Mouse (Mus musculus) stomach, embryonic 15.5 days (tissue): ENCODE results near the gene Pygo1. TPM values are rescaled to one million over a fixed set of nuclear protein-coding genes. Genes with fewer than 3 reads are reported as not detected.
A peak's percentile ranks its signal among the peaks of the same experiment; 100 is the strongest.

Experiments used
- ATAC-seq: fragments of 200-750 bp; cut with Nextera tagmentation; 2 replicates; pipeline ENCODE4 v1.8.0; 2017; ENCODE audit warnings: low read depth, moderate number of reproducible peaks, moderate TSS enrichment; ENCODE audit not compliant: insufficient read depth, low FRiP score
- H3K27ac ChIP-seq: fragments of 300-500 bp; sonication (generic); 2 replicates; pipeline ENCODE4 v1.5.1; 2015; ENCODE audit warnings: mild to moderate bottlenecking, inconsistent platforms
- H3K27me3 ChIP-seq: fragments of 300-500 bp; sonication (generic); replicated peaks from 2 replicates; pipeline ENCODE4 v1.6.1; 2015; ENCODE audit warnings: inconsistent platforms
- H3K36me3 ChIP-seq: fragments of 300-500 bp; sonication (generic); 2 replicates; pipeline ENCODE4 v1.6.1; 2015; ENCODE audit warnings: inconsistent platforms
- H3K4me1 ChIP-seq: fragments of 300-500 bp; sonication (generic); 2 replicates; pipeline ENCODE4 v1.6.1; 2015; ENCODE audit warnings: inconsistent platforms
- H3K4me2 ChIP-seq: fragments of 300-500 bp; sonication (generic); 2 replicates; pipeline ENCODE4 v1.6.1; 2015; ENCODE audit warnings: mild to moderate bottlenecking, inconsistent platforms
- H3K4me3 ChIP-seq: fragments of 300-500 bp; sonication (generic); replicated peaks from 2 replicates; pipeline ENCODE4 v1.5.1; 2015; ENCODE audit warnings: inconsistent platforms
- H3K9ac ChIP-seq: fragments of 300-500 bp; sonication (generic); 2 replicates; pipeline ENCODE4 v1.6.1; 2015; ENCODE audit warnings: inconsistent platforms
- H3K9me3 ChIP-seq: fragments of 300-500 bp; sonication (generic); 2 replicates; pipeline ENCODE4 v1.6.1; 2016; ENCODE audit warnings: inconsistent platforms
- WGBS: fragments of 180-500 bp; shearing (Covaris S2); methylation state at CpG from one replicate; pipeline ENCODE4 v1.1.7; 2015; 5-methylcytosine and 5-hydroxymethylcytosine counted together
- polyA plus RNA-seq: library from polyadenylated mRNA; unstranded; fragments of >200 nt; fragmentation: Nextera tagmentation; extraction: Ambion mirVana; gene quantifications from 2 replicates; pipeline ENCODE4 v1.2.1, GENCODE M21; 2015

Gene Pygo1
- polyA plus RNA-seq: 3.4 and 3.5 TPM in 2 replicates

DNA sequence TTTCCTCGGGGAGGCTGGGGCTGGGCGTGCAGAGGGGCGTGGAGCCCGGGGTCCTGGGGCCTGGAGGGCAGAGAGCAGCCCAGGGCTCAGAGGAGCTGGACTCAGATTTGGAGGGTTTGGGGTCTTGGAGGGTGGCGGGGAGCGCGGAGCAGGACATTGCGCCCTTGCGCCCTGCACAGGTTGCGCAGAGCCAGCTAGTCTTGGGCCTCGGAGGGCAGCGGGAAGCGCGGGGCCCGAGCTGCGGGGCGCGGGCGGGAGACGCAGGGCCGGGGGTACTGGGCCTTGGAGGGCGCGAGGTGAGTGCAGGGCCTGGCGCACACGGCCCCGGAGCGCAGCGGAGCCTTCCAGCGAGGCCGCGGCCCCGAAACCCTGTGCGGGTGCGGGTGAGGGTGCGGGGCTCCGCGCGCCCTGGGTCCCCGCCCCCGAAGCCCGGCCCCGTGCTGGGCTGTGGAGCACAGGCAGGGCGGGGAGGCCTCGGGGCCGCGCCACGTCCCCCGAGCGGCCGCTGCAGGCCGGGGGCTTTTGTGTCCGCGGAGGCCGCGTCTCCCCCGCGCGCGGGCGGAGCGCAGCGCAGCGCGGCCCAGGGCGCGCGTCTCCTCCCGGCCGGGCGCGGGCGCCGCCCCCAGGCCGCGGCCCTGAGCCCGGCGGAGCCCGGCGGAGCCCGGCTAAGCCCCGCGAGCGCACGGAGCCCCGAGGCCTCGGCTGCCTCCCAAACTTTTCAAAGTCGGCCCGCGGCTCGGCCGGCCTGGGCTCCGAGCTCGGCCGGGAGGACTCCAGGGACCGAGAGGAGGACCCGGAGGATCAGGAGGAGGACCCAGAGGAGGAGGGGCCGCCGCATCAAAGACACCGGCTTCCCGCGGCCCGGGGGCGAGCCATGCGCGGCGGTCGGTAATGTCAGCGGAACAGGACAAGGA lies at the start of gene Pygo1:
Pygo1 (plus strand) TSS at position 625 of the 914 bp plus-strand sequence.
- 0 out of 2 replicates have a peak, but pooled peaks cover 7% of the 10 kb centered on the region for H3K4me1 ChIP-seq
- H3K27me3 ChIP-seq: no peaks in the 10 kb centered on the region
- H3K4me3 ChIP-seq: peak within 1 kb of the TSS; percentile 75
- peak within 1 kb of the TSS; percentile 82 for H3K4me2 ChIP-seq
- ATAC-seq: peak; percentile 67
- no peaks in the 10 kb centered on the region for H3K36me3 ChIP-seq
- peak within 1 kb of the TSS; percentile 90 for H3K27ac ChIP-seq
- peak within 1 kb of the TSS; percentile 48 for H3K9ac ChIP-seq
- under 1% methylated on average over 107 of the region's 108 CpGs for WGBS
- H3K9me3 ChIP-seq: no peaks in the 10 kb centered on the region

DNA sequence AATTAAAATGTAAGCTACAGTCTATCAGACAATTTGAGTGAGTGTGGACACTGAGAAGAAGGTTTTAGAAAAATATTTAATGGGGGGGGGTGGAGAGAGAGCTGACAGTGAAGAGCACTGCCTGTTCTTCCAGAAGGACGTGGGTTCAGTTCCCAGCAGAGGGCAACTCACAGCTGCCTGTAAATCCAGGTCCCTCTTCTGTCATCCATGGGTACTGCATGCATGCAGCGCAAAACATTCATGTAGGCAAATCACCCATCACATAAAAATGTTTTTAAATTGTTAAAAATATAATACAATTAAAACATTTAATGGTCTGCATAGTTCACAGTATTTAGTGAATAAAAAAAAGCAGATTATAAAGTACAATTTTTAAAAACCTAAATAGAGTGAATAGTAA lies 49.6 kb upstream of the Pygo1 start:
- Histone ChIP-seq H3K27me3 (no peaks in the 10 kb centered on the region), H3K27ac (no peak overlapping the region), H3K9me3 (no peaks in the 10 kb centered on the region), H3K9ac (no peak overlapping the region), H3K4me1 (peaks cover 25% of the 10 kb centered on the region), H3K4me3 (no peak overlapping the region), H3K36me3 (no peaks in the 10 kb centered on the region), H3K4me2 (no peak overlapping the region)
- ATAC-seq: no peak
- 89% methylated on average over 2 of the region's 2 CpGs for WGBS

DNA sequence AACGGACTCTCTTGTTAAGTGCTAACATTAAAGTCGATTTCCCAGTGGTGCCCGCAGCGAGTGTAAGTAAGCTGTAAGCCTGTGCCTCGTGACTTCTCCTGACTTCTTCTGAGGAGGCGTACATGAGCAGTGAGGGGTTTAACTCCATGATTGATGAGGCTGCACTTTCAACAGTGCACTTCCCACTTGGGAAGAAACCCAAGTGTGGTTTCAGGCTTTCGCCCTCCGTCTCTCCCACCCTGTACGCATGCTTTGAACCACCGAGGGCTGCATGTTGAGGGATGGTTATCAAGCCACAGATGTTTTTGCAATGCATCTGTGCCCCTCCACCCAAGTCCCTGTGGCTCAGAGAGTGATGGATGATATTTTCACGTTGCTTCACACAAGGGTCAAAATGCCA lies 47.5 kb upstream of the Pygo1 start:
- Histone ChIP-seq H3K4me3 (no peak overlapping the region), H3K27me3 (no peaks in the 10 kb centered on the region), H3K9ac (no peak overlapping the region), H3K9me3 (no peaks in the 10 kb centered on the region), H3K4me2 (no peak overlapping the region; the same call in 1 of the 2 replicates), H3K27ac (no peak overlapping the region), H3K36me3 (no peaks in the 10 kb centered on the region), H3K4me1 (peaks cover 28% of the 10 kb centered on the region)
- 0 out of 2 replicates have a peak, but pooled peaks have one; percentile 53 for ATAC-seq
- WGBS: 18% methylated on average over 11 of the region's 11 CpGs

DNA sequence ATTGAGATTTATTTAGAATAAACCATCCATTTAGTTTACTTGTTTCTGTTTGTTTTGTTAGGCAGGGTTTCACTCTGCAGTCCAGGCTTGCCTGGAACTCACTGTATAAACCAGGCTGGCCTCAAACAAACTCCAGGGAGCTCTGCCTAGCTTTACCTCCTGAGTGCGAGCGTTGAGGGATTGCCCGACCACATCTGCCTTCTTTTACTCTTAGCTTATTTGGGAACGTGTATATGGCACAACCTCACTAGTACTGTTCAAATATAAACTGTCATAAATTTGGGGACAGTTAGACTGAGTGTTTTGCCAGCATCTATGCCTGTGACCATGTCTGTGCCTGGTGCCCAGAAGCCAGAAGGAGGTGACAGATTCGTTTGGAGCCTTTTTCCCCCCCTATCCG lies 46.8 kb upstream of the Pygo1 start:
- no peaks in the 10 kb centered on the region for H3K9me3 ChIP-seq
- WGBS: 34% methylated on average over 6 of the region's 6 CpGs
- H3K4me2 ChIP-seq: no peak overlapping the region
- H3K36me3 ChIP-seq: no peaks in the 10 kb centered on the region
- H3K4me1 ChIP-seq: peaks cover 28% of the 10 kb centered on the region
- no peak overlapping the region for H3K9ac ChIP-seq
- no peaks in the 10 kb centered on the region for H3K27me3 ChIP-seq
- no peak overlapping the region for H3K4me3 ChIP-seq
- H3K27ac ChIP-seq: no peak overlapping the region
- no peak for ATAC-seq

DNA sequence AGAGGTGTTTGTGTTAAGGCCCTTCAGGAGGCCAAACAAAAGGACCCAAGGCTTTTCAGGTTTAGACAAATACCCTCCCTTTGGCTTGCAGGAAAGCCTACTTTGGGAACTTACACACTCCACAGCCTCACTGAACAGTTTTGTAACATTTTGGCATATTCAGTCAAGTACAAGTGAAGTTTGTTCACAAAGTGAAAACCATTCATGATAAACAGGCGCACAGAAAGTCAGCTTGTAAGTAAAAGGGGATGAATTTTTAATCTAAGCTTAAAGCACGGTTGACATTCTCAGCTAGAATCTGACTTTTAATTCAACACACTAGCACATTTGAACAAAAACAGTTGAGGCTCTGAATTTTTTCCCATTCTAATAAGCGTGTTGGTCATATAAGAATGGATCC lies 45.8 kb upstream of the Pygo1 start:
- WGBS: 72% methylated on average over 3 of the region's 3 CpGs
- Histone ChIP-seq H3K4me2 (no peak overlapping the region), H3K9ac (no peak overlapping the region), H3K36me3 (no peaks in the 10 kb centered on the region), H3K4me3 (no peak overlapping the region), H3K27ac (no peak overlapping the region), H3K4me1 (peaks cover 28% of the 10 kb centered on the region), H3K9me3 (no peaks in the 10 kb centered on the region), H3K27me3 (no peaks in the 10 kb centered on the region)
- ATAC-seq: no peak

DNA sequence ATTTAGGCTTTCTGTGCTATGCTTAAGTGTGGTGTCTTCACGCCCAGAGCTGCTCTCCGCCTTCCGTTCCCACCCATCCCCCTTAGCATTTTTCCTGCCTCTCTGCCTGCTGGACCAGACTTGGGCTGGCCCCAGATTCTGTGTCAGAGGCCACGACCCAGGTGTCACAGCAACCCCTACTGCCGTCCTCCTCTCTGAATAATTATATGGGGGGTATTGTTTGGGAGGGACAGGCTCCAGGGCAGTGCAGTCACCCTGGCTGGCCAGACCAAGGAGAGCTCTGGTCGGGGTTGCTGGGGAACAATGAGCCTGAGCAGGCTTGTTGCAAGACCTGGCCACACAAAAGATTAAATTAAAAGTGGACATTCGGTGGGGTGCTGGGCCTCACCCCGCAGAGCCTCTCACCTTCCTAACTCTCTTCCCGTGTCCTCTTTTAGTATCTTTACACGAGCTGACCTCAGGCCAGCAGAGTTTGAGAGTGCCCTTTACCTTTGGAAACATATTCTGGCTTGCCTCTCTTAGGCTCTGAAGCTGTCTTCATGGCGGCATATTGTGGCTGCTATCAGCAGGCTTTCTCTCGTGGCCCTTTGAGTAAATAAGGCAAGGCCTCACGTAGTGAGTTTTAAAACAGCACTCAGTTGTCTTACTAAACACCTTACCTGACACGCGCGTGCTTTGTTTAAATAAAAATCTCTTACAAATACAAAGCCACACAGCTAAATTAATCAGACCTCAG lies 45.1 kb upstream of the Pygo1 start:
- no peaks in the 10 kb centered on the region for H3K36me3 ChIP-seq
- ATAC-seq: peak; percentile 40; the same call in 1 of the 2 replicates
- H3K9ac ChIP-seq: no peak overlapping the region
- H3K27ac ChIP-seq: 0 out of 2 replicates have a peak overlapping the region, but pooled peaks have one; percentile 31
- peaks cover 28% of the 10 kb centered on the region for H3K4me1 ChIP-seq
- H3K4me2 ChIP-seq: no peak overlapping the region
- H3K4me3 ChIP-seq: no peak overlapping the region
- H3K27me3 ChIP-seq: no peaks in the 10 kb centered on the region
- WGBS: 31% methylated on average over 16 of the region's 16 CpGs
- no peaks in the 10 kb centered on the region for H3K9me3 ChIP-seq

DNA sequence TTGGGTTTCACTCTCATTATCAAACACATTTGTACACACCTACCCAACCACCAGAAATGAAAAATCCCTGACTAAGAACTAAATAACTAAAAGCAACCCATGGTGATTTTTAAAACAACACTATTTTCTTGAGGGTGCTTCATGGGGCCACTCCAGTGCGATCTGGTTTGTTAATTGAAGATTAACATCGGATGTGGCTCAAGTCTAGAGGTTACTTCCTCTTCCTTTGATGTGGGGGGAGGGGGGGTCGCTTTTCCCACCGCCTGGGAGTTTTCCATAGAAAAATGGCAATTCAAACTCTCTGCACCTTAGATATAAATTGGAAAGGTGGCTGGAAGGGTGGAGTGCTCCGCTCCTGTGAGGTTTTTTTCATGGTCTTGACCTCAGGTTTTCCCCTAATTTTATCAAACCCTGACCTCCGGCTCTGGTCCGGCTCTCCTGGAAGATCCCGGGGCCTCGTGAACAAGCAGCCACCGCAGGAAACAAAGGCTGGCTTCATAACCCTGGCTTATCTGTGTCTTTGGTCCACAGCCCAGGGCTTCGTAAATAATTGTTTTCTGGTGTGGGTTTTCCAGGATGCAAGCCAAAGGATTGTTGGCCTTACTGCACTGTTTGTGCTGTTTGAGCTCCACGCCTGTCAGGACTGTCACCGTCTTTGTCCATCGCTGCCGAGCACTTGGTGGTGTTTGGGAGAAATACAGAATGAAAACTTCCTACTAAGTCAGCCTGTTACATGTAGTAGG lies 44.2 kb upstream of the Pygo1 start:
- Histone ChIP-seq H3K36me3 (no peaks in the 10 kb centered on the region), H3K4me1 (peaks cover 28% of the 10 kb centered on the region), H3K4me3 (no peak overlapping the region), H3K4me2 (no peak overlapping the region), H3K9ac (no peak overlapping the region), H3K9me3 (no peaks in the 10 kb centered on the region), H3K27me3 (no peaks in the 10 kb centered on the region), H3K27ac (peak overlapping the region; percentile 26; the same call in 1 of the 2 replicates)
- no peak for ATAC-seq
- WGBS: 28% methylated on average over 15 of the region's 15 CpGs

DNA sequence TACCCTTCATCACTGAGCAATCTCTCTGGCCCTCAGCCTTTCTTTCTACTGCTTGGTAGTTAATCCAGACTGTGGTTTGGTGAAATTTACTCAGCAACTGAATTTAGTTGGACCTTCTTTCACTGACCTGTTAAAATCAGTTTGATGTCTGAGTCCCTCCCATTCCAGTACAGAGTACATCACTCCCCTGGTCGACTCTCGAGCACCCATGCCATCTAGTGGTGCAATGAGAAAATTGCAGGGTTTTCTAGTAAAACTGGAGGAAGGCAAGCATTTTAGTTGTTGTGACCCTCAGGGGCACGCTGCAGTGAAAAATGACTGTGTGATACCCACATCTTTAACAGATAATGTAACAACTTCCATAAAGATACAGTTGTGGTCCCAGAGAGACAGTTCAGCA lies 41.5 kb upstream of the Pygo1 start:
- 7% methylated on average over 3 of the region's 3 CpGs for WGBS
- Histone ChIP-seq H3K9me3 (no peaks in the 10 kb centered on the region), H3K36me3 (no peaks in the 10 kb centered on the region), H3K27ac (no peak overlapping the region), H3K4me2 (no peak overlapping the region), H3K27me3 (no peaks in the 10 kb centered on the region), H3K9ac (no peak overlapping the region), H3K4me1 (peaks cover 15% of the 10 kb centered on the region), H3K4me3 (no peak overlapping the region)
- 0 out of 2 replicates have a peak, but pooled peaks have one; percentile 47 for ATAC-seq

DNA sequence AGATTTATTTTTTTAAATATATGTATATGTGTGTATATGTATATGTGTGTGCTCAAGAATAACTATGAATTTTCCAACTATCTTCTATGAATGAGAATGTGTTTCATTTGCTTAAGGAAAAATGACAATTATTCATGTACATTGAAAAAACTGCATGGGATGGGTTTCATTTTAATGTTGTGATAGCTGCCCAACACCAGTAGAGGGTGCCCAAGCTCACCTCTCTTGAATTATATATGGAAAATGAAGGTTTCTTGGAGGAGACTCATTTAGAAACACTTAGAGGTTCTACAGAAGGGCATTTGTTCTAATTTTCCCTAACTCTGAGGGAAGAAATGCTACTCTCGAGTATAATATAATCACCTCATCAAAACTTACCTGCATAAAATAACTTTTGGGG lies 35.7 kb upstream of the Pygo1 start:
- Histone ChIP-seq H3K4me2 (no peak overlapping the region), H3K27me3 (no peaks in the 10 kb centered on the region), H3K4me3 (no peak overlapping the region), H3K4me1 (no peaks in the 10 kb centered on the region), H3K27ac (no peak overlapping the region), H3K9ac (no peak overlapping the region), H3K36me3 (no peaks in the 10 kb centered on the region), H3K9me3 (no peaks in the 10 kb centered on the region)
- WGBS: 73% methylated on average over 1 of the region's 1 CpGs
- no peak for ATAC-seq

DNA sequence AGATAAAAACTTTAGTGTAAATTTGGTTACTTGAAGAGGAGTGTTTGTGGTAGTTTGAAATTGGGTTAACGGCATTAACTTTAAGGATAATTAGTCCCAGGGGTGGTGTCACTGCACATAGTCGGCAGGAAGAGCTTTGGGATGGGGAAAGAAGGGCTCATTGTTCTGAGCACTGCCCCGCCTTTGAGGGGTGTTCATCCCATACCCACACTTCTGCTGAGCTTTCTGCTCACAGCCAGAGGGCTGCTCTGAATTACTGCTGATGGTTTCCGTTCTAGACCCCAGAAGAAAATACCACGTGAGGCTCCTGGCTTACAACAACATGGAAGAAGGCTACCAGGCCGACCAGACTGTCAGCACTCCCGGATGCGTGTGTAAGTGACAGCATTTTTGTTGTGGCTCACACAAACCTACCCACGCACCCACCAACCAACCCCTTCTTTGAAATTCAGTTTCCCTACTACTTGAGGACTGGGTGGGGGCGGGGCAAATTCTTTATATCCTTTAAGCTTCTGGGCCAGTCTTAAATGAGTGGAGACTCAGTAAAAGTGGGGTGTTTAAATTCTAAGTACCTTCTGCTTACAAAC lies 34.9 kb upstream of the Pygo1 start:
- Histone ChIP-seq H3K27me3 (no peaks in the 10 kb centered on the region), H3K4me3 (no peak overlapping the region), H3K36me3 (no peaks in the 10 kb centered on the region), H3K9ac (no peak overlapping the region), H3K27ac (no peak overlapping the region), H3K9me3 (no peaks in the 10 kb centered on the region), H3K4me1 (no peaks in the 10 kb centered on the region), H3K4me2 (no peak overlapping the region)
- 76% methylated on average over 10 of the region's 10 CpGs for WGBS
- ATAC-seq: no peak

DNA sequence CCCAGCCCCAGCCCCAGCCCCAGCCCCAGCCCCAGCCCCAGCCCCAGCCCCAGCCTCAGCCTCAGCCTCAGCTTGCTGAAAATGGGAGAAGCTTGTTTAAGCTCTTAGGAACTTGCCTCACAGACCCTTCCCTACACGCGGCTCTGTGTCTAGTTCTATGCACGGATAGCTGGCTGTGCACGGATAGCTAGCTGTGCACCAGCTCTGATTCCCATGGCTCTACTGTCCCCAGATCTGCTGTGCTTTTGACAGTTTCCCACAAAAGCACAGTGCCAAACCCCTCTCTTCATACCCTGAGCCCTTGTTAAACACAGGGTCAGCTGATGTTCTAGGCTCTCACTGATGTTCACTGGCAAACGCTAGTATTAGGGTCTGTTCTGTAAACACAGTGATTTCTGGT lies 32.7 kb upstream of the Pygo1 start:
- Histone ChIP-seq H3K4me2 (no peak overlapping the region), H3K27ac (no peak overlapping the region)
- WGBS: 85% methylated on average over 5 of the region's 5 CpGs

More for the DNA sequence above, 32.7 kb upstream of the Pygo1 start:
- no peaks in the 10 kb centered on the region for H3K27me3 ChIP-seq
- no peak overlapping the region for H3K4me3 ChIP-seq
- no peak for ATAC-seq
- no peak overlapping the region for H3K9ac ChIP-seq
- H3K4me1 ChIP-seq: no peaks in the 10 kb centered on the region
- no peaks in the 10 kb centered on the region for H3K9me3 ChIP-seq
- H3K36me3 ChIP-seq: no peaks in the 10 kb centered on the region
